Mouse (Mus musculus): ENCODE measurements around the gene Golt1a. TPM values are rescaled to one million over a fixed set of nuclear protein-coding genes. Genes with fewer than 3 reads are reported as not detected.

The Golt1a gene
- total RNA-seq, 2 experiments from 2014 or later, result not detected

GRCm38 (mm10) chr1:133372113-133372512, 62.5 kb downstream of the Golt1a start:
- no peak for DNase-seq (ENCODE audit: extremely low spot score in 1 of 2, low spot score in 1 of 2)

Other genes starting within 250 kb of the Golt1a start
- 10 to 100 TPM; 40.9 to 43.0 TPM for gene Ppp1r15b, start 178.7 kb upstream of the Golt1a start, total RNA-seq (2021)
- 10 to 100 TPM; 34.4 to 52.1 TPM for gene Plekha6, start 145.6 kb upstream of the Golt1a start, total RNA-seq (2021)
- gene Kiss1, start 12.1 kb downstream of the Golt1a start, total RNA-seq (2021), result not detected
- not detected for gene Ren1, start 40.7 kb downstream of the Golt1a start, total RNA-seq (2021)
- gene Etnk2, start 53.8 kb downstream of the Golt1a start, total RNA-seq (2021), result 1 to 10 TPM; 1.8 to 2.7 TPM
- gene Sox13, start 114.6 kb downstream of the Golt1a start, total RNA-seq (2021), result 1 to 10 TPM; 7.4 to 9.6 TPM